Mouse (Mus musculus): Measurements from ENCODE around the gene Sh3bp5l.
"Not testable (repeated sequence)": the region's sequence is repeated elsewhere in the genome, so short reads cannot be mapped to it uniquely, and the experiment has no call there.

The Sh3bp5l gene

GRCm38 (mm10) chr11:58323570-58324340 is 6.8 kb upstream of the Sh3bp5l start:
- DNase-seq: no peak

- DNase-seq: no peak
Measured at GRCm38 (mm10) chr11:58324614-58325229, 5.8 kb upstream of the Sh3bp5l start.

- DNase-seq: no peak
Measured at GRCm38 (mm10) chr11:58326781-58327180, 3.7 kb upstream of the Sh3bp5l start.

GRCm38 (mm10) chr11:58329906-58330275 is 633 bp upstream of the Sh3bp5l start:
- DNase-seq: no peak

- DNase-seq: no peak
Measured at GRCm38 (mm10) chr11:58331149-58331495, 598 bp downstream of the Sh3bp5l start.

GRCm38 (mm10) chr11:58331546-58331945 is 1.0 kb downstream of the Sh3bp5l start:
- peak; percentile 19 for DNase-seq

GRCm38 (mm10) chr11:58334746-58335145 is 4.2 kb downstream of the Sh3bp5l start:
- DNase-seq: no peak

GRCm38 (mm10) chr11:58346745-58347144 is 16.2 kb downstream of the Sh3bp5l start:
- DNase-seq: no peak

- peak; percentile 17 for DNase-seq
Measured at GRCm38 (mm10) chr11:58350628-58351027, 20.1 kb downstream of the Sh3bp5l start.

- DNase-seq: no peak
Measured at GRCm38 (mm10) chr11:58351179-58351578, 20.7 kb downstream of the Sh3bp5l start.

GRCm38 (mm10) chr11:58352681-58353548 is 22.4 kb downstream of the Sh3bp5l start:
- DNase-seq: peak; percentile 9

- DNase-seq: no peak
Measured at GRCm38 (mm10) chr11:58353709-58354108, 23.2 kb downstream of the Sh3bp5l start.

GRCm38 (mm10) chr11:58354476-58354875 is 24.0 kb downstream of the Sh3bp5l start:
- DNase-seq: no peak

GRCm38 (mm10) chr11:58354927-58355326 is 24.4 kb downstream of the Sh3bp5l start:
- no peak for DNase-seq

- DNase-seq: no peak
Measured at GRCm38 (mm10) chr11:58357042-58357441, 26.5 kb downstream of the Sh3bp5l start.

- DNase-seq: no peak
Measured at GRCm38 (mm10) chr11:58357844-58358534, 27.5 kb downstream of the Sh3bp5l start.

- not testable (repeated sequence) for DNase-seq
Measured at GRCm38 (mm10) chr11:58362562-58362961, 32.0 kb downstream of the Sh3bp5l start.

GRCm38 (mm10) chr11:58364454-58364853 is 33.9 kb downstream of the Sh3bp5l start:
- no peak for DNase-seq

- DNase-seq: not testable (repeated sequence)
Measured at GRCm38 (mm10) chr11:58366191-58366590, 35.7 kb downstream of the Sh3bp5l start.

- no peak for DNase-seq
Measured at GRCm38 (mm10) chr11:58377273-58377672, 46.7 kb downstream of the Sh3bp5l start.

GRCm38 (mm10) chr11:58377686-58378085 is 47.2 kb downstream of the Sh3bp5l start:
- DNase-seq: no peak

GRCm38 (mm10) chr11:58378763-58379278 is 48.3 kb downstream of the Sh3bp5l start, which contains the start of gene Lypd8:
TSS of gene Lypd8 (plus strand) at chr11:58379043.
- DNase-seq: no peak

GRCm38 (mm10) chr11:58379516-58379915 is 49.0 kb downstream of the Sh3bp5l start:
- no peak for DNase-seq
